Mouse (Mus musculus) liver, adult 2 months (tissue): ENCODE measurements around the gene Phf1.

Experiments used
- CTCF ChIP-seq: fragments of 200-500 bp; IDR thresholded peaks from 2 replicates; pipeline ENCODE4 v1.5.1; 2011; ENCODE audit warnings: low read depth, low read length, control low read depth
- POLR2A ChIP-seq: fragments of 200-500 bp; IDR thresholded peaks from 2 replicates; pipeline ENCODE4 v1.6.1; 2011; ENCODE audit warnings: low read length, control low read depth; ENCODE audit not compliant: insufficient read depth; ENCODE audit errors: extremely low read depth

GRCm38 (mm10) chr17:26949866-26950265, 17.0 kb downstream of the Phf1 start:
- no peak for TF ChIP-seq CTCF
- TF ChIP-seq POLR2A: no peak
